Mouse (Mus musculus) heart, embryonic 16.5 days (tissue): ENCODE results near the gene Gm15262. TPM values are rescaled to one million over a fixed set of nuclear protein-coding genes. Genes with fewer than 3 reads are reported as not detected.

Source experiments
- polyA plus RNA-seq: library from polyadenylated mRNA; unstranded; fragments of >200 nt; fragmentation: Nextera tagmentation; extraction: Ambion mirVana; gene quantifications from 2 replicates; pipeline ENCODE4 v1.2.1, GENCODE M21; 2015

The Gm15262 gene
- polyA plus RNA-seq, 1 experiment from 2014 or later, result not detected

Other genes starting within 250 kb of the Gm15262 start
- gene Scml2, start 170.3 kb upstream of the Gm15262 start, polyA plus RNA-seq, result 3.3 and 3.7 TPM in 2 replicates